Mouse (Mus musculus) inflammation-experienced regulatory T-cells, adult 6 months (primary cell): ENCODE data around the gene Prn. TPM values are rescaled to one million over a fixed set of nuclear protein-coding genes. Genes with fewer than 3 reads are reported as not detected.

ENCODE experiments used
- ATAC-seq: one replicate; pipeline ENCODE4 v1.8.0; 2017
- polyA plus RNA-seq, 3 experiments: library from polyadenylated mRNA; unstranded; fragments of 100-300 nt; shearing (Covaris generic); gene quantifications; one replicate each; pipeline ENCODE4 v1.2.1; 2017

Gene Prn
- polyA plus RNA-seq, 3 experiments from 2014 or later, result not detected

DNA sequence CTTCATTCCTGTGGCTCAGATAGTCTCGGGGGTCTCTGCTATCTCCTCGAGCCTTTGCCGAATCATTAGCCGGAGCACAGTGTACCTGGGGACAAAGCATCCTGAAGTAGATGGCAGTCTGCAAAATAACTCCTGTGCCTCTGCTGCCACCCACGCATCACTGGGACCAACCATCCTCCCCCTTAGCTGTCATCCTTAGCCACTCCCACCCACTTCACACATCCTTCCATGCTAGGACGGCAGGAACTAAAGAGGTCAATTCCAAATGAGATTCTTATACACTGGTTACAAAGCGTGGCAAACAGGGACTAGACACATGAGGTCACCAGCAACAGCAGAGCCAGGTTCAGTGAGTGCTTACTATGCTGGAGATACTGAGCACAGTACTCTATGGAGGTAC, 86.6 kb downstream of the Prn start:
- no peak for ATAC-seq

DNA sequence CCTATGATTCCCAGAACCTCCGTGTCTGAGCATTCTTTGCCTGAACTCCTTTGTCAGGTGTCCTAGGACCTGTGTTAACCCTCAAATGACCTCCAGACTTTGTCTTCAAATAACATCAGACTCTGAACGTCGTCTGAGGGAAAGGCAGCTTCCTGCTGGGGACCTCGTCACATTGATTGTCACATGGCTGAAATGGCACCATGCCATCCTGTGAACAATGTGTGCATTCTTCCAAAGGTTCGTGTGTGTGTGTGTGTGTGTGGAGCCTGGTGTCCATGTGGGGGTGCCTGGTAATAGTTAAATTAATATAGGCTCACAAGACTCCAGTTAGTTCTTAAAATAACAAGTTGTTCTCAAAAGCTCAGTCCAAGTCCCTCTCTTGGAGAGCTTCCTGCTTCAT, 87.6 kb downstream of the Prn start:
- no peak for ATAC-seq

DNA sequence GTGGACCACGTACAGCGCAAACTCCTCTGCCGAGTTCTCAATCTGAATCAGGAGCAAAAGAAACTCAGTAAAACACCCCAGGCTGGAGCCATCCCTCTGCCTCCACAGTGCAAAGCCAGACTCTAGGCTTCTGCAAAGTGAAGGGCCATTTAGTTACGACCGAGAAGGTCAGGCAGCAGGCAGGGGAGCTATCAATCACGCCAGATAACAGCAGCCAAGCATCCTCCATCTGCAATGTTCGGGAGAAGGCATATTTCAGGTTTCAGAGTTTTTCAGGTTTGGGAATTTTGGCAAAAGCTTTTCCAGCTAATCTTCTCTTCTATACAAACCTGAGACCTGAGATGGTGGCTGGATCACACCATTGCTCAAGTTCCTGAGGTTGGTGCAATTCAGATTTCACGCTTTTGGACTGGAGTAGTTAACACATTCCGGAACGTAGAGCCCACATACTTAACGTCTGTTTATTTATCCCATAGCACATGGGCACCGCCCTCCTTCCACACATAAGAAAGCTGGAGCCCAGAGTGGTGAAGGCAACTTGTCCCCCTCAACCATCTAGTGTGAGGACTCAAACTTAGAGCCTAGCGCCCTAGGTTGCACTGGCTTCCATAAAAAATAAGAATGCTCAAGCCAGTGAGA, 92.1 kb downstream of the Prn start:
- ATAC-seq, result no peak

DNA sequence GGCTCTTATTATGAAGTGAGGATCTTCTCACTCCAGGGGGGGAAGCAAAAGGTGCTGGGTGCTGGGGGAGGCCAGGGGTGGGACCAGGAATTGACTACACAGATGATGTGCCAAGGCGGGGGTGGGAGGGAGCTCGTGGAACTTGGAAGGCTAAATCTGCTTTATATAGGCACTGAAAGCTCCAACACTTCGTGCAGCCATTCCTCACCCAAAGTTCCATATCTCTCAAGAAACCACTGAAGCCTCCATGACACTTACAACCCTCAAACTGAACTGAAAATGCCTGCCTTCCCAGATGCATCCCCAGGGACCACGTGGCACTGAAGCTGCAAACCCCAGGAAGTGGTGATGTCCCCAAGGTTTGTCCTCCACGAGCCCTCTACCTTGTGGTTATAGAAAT, 94.2 kb downstream of the Prn start:
- ATAC-seq, result no peak

DNA sequence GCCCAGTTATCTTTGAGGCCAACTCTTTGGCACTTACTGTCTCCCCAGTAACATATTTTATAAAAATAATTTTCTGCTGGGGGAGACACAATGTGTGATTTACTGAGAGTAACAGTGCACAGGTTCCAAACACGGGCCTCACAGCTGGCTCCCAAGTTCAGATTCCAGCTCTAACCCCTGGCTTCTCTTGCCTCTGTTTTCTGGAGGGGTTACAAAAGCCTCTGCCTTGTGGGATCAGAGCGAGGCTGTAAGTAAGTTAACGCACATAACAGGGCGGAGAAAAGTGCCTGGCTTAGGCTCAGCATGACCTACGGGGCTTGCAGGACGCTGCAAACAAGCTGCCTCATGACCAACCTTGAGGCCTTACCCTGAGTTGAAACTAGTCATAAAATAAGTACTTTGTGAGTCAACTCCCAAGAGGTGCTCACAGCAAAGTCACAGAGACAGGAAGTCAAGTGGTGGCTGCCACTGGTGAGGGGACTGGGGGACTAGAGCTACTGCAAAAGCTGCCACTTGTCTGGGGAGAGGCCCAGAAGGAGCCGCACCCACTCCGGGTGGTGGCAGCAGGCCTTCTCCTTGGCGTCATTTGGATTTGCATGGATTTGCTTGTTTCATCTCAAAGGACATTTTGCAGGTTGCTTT, 94.9 kb downstream of the Prn start:
- ATAC-seq, result peak; percentile 92

DNA sequence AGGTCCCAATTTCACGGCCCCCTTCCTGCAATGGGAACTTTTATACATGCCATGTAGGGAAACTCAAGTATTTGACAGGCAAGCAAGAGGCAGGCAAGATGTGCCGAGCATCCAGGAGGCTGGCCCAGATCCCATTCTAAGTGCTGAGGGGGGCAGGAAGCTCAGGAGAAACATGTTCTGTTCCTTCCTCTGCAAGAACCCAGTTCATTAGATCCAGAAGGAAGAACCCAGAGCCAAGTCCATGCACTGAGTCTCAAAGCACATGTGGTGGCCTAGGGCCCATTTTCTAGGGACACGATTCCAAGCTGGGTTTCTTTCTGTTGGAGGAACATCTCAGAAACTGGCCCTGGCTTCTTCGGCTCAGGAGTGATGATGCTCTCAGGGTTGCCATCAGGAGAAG, 95.7 kb downstream of the Prn start:
- ATAC-seq, result no peak

Other genes starting within 250 kb of the Prn start
- not detected for gene Erv3, start 50.2 kb upstream of the Prn start, polyA plus RNA-seq
- 10 to 100 TPM in 2 of 3 experiments, 1 to 10 TPM in 1; 5.1 to 16.4 (median 15.9) TPM for gene Prnp, start within 50 bp of the Prn start, polyA plus RNA-seq
- gene Prnd, start 40.9 kb downstream of the Prn start, polyA plus RNA-seq, result under 1 TPM in 1 of 3 experiments, not detected in 2; 0.30 TPM
- gene Rassf2, start 120.3 kb downstream of the Prn start, polyA plus RNA-seq, result 10 to 100 TPM; 78.8 to 88.1 (median 87.3) TPM
- 10 to 100 TPM; 11.6 to 12.1 (median 11.8) TPM for gene Slc23a2, start 235.2 kb downstream of the Prn start, polyA plus RNA-seq